Mouse (Mus musculus): ENCODE results near the gene Bcl10. TPM values are rescaled to one million over a fixed set of nuclear protein-coding genes. Genes with fewer than 3 reads are reported as not detected.
"Not testable (repeated sequence)": the region's sequence is repeated elsewhere in the genome, so short reads cannot be mapped to it uniquely, and the experiment has no call there.

The Bcl10 gene
- polyA plus RNA-seq, 1 experiment from 2014 or later: 54.3 TPM

- H3K9me3 ChIP-seq (ENCODE audit: low read length): no peaks in the 10 kb centered on the region
- DNase-seq (ENCODE audit: low spot score) (peak; percentile 75), ATAC-seq (no peak; the same call in 1 of the 2 replicates)
- 51% methylated on average over 22 of the region's 22 CpGs for WGBS
- peak; percentile 78 for TF ChIP-seq CTCF (IDR thresholded peaks at IDR 0.05)
- no peak for TF ChIP-seq EP300 (IDR thresholded peaks at IDR 0.05)
- H3K4me2 ChIP-seq (replicated peaks; ENCODE audit: low read depth, low read length): 0 out of 2 replicates have a peak overlapping the region, but pooled peaks have one; percentile 30
- H3K9ac ChIP-seq (replicated peaks; ENCODE audit: low read depth): no peak overlapping the region
- H3K36me3 ChIP-seq (ENCODE audit: insufficient read depth, low read length): no peaks in the 10 kb centered on the region
- no peaks in the 10 kb centered on the region for H3K27me3 ChIP-seq (replicated peaks; ENCODE audit: insufficient read depth, low read length)
- no peaks in the 10 kb centered on the region for H3K4me1 ChIP-seq (ENCODE audit: insufficient read depth, low read depth, low read length)
- H3K27ac ChIP-seq (ENCODE audit: low read length): no peak overlapping the region
- no peak overlapping the region for H3K4me3 ChIP-seq (ENCODE audit: low read depth, low read length)
Observed at GRCm38 (mm10) chr3:145904850-145905776, 17.5 kb upstream of the Bcl10 start.

- Histone ChIP-seq H3K4me2 (replicated peaks; ENCODE audit: low read depth, low read length) (no peak overlapping the region), H3K4me1 (ENCODE audit: insufficient read depth, low read depth, low read length) (no peaks in the 10 kb centered on the region), H3K9me3 (ENCODE audit: low read length) (no peaks in the 10 kb centered on the region), H3K36me3 (ENCODE audit: insufficient read depth, low read length) (no peaks in the 10 kb centered on the region), H3K27ac (ENCODE audit: low read length) (no peak overlapping the region), H3K9ac (replicated peaks; ENCODE audit: low read depth) (no peak overlapping the region), H3K4me3 (ENCODE audit: low read depth, low read length) (no peak overlapping the region), H3K27me3 (replicated peaks; ENCODE audit: insufficient read depth, low read length) (no peaks in the 10 kb centered on the region)
- no peak for DNase-seq (ENCODE audit: low spot score)
- TF ChIP-seq EP300 (IDR thresholded peaks at IDR 0.05) (no peak), CTCF (IDR thresholded peaks at IDR 0.05) (no peak)
- 87% methylated on average over 9 of the region's 9 CpGs for WGBS
- ATAC-seq: no peak
Observed at GRCm38 (mm10) chr3:145906582-145906981, 16.0 kb upstream of the Bcl10 start.

GRCm38 (mm10) chr3:145912512-145912911, 10.1 kb upstream of the Bcl10 start:
- Histone ChIP-seq H3K4me3 (ENCODE audit: low read depth, low read length) (no peak overlapping the region), H3K27me3 (replicated peaks; ENCODE audit: insufficient read depth, low read length) (no peaks in the 10 kb centered on the region), H3K4me2 (replicated peaks; ENCODE audit: low read depth, low read length) (no peak overlapping the region), H3K4me1 (ENCODE audit: insufficient read depth, low read depth, low read length) (no peaks in the 10 kb centered on the region), H3K27ac (ENCODE audit: low read length) (no peak overlapping the region), H3K36me3 (ENCODE audit: insufficient read depth, low read length) (no peaks in the 10 kb centered on the region), H3K9me3 (ENCODE audit: low read length) (no peaks in the 10 kb centered on the region), H3K9ac (replicated peaks; ENCODE audit: low read depth) (no peak overlapping the region)
- DNase-seq (ENCODE audit: low spot score) (no peak), ATAC-seq (no peak)
- 82% methylated on average over 7 of the region's 7 CpGs for WGBS
- no peak for TF ChIP-seq EP300 (IDR thresholded peaks at IDR 0.05)
- no peak for TF ChIP-seq CTCF (IDR thresholded peaks at IDR 0.05)

- H3K9ac ChIP-seq (replicated peaks; ENCODE audit: low read depth): no peak overlapping the region
- H3K36me3 ChIP-seq (ENCODE audit: insufficient read depth, low read length): no peaks in the 10 kb centered on the region
- H3K4me3 ChIP-seq (ENCODE audit: low read depth, low read length): no peak overlapping the region
- ATAC-seq (no peak), DNase-seq (ENCODE audit: low spot score) (no peak)
- no peaks in the 10 kb centered on the region for H3K9me3 ChIP-seq (ENCODE audit: low read length)
- no peak for TF ChIP-seq CTCF (IDR thresholded peaks at IDR 0.05)
- TF ChIP-seq EP300 (IDR thresholded peaks at IDR 0.05): no peak
- H3K27me3 ChIP-seq (replicated peaks; ENCODE audit: insufficient read depth, low read length): no peaks in the 10 kb centered on the region
- H3K27ac ChIP-seq (ENCODE audit: low read length): no peak overlapping the region
- no peak overlapping the region for H3K4me2 ChIP-seq (replicated peaks; ENCODE audit: low read depth, low read length)
- H3K4me1 ChIP-seq (ENCODE audit: insufficient read depth, low read depth, low read length): no peaks in the 10 kb centered on the region
- 58% methylated on average over 6 of the region's 6 CpGs for WGBS
Observed at GRCm38 (mm10) chr3:145913263-145913662, 9.3 kb upstream of the Bcl10 start.

DNA sequence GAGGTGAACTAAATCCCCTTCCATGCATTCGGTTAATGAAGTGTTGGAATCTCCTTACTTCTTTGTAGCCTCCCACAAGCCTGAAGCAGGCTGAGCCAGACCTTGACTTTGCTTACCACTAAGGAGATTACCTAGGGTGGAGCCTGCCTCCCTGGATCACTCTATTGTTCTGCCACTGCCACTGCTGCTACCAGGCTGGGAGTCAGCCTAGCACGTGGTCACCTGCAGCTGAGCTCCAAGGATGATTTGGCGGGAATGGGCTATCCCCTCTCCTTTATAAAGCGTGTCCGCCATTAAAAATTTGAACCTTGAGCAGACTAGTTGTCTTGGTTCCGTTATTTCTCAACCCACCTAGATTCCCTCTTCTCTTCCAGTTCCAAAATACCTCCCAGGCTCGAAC, 8.7 kb upstream of the Bcl10 start:
- H3K4me2 ChIP-seq (replicated peaks; ENCODE audit: low read depth, low read length); H3K27me3 ChIP-seq (replicated peaks; ENCODE audit: insufficient read depth, low read length); ATAC-seq; H3K4me1 ChIP-seq (ENCODE audit: insufficient read depth, low read depth, low read length); H3K27ac ChIP-seq (ENCODE audit: low read length); H3K36me3 ChIP-seq (ENCODE audit: insufficient read depth, low read length); H3K4me3 ChIP-seq (ENCODE audit: low read depth, low read length); H3K9ac ChIP-seq (replicated peaks; ENCODE audit: low read depth); DNase-seq (ENCODE audit: low spot score); H3K9me3 ChIP-seq (ENCODE audit: low read length): not testable (repeated sequence)
- WGBS: 81% methylated on average over 7 of the region's 7 CpGs

DNA sequence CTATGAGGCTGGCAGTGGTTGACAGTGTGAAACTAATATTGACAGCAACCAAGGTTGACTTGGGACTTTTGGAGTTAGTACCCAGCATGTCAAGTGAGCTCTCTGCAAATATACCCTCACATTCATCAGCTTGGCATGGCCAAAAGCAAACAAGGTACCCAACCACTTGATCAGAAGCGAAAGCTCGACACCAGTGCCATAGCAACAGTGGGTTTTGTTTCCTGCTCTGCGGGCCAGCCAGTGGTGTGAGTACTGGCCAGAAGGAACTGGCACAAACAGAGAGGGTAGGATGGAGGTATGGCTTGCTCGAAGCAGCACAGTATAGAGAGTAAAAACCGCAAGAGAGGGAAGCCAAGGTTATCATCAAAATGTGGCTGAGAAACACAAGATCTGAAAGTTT, 6.2 kb upstream of the Bcl10 start:
- Histone ChIP-seq H3K4me1 (ENCODE audit: insufficient read depth, low read depth, low read length) (no peaks in the 10 kb centered on the region), H3K27me3 (replicated peaks; ENCODE audit: insufficient read depth, low read length) (no peaks in the 10 kb centered on the region), H3K27ac (ENCODE audit: low read length) (no peak overlapping the region), H3K4me2 (replicated peaks; ENCODE audit: low read depth, low read length) (no peak overlapping the region), H3K36me3 (ENCODE audit: insufficient read depth, low read length) (no peaks in the 10 kb centered on the region), H3K9ac (replicated peaks; ENCODE audit: low read depth) (no peak overlapping the region), H3K4me3 (ENCODE audit: low read depth, low read length) (no peak overlapping the region), H3K9me3 (ENCODE audit: low read length) (no peaks in the 10 kb centered on the region)
- DNase-seq (ENCODE audit: low spot score): no peak
- ATAC-seq: no peak
- TF ChIP-seq CTCF (IDR thresholded peaks at IDR 0.05): no peak
- TF ChIP-seq EP300 (IDR thresholded peaks at IDR 0.05): no peak
- WGBS: 76% methylated on average over 5 of the region's 5 CpGs

Data from lung, postnatal 0 days (tissue).